Mouse (Mus musculus): ENCODE data around the gene Ryr3. TPM values are rescaled to one million over a fixed set of nuclear protein-coding genes. Genes with fewer than 3 reads are reported as not detected.

Ryr3 gene
- total RNA-seq, 2 experiments from 2014 or later, result not detected

DNA sequence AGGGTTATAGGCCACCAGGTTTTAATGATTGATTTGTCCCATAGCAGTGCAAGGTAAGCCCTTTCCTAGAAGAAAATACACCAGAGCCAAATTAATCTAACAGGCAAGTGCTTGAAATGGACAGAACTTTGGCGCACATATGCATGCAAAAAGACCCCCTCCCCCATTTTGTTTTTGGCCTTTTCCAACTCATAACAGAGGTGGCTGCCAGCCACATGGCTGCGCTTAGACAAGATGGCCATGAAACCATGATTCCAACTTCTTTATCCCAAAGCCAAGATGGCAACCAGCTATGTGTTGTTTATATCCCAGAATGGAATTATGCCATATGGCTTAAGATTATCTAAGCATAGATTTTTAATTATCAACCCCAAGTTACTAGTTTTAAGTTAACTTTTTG is 623.1 kb downstream of the Ryr3 start:
- ATAC-seq (replicated peaks; ENCODE audit: low FRiP score, poor library complexity, severe bottlenecking), result no peak

DNA sequence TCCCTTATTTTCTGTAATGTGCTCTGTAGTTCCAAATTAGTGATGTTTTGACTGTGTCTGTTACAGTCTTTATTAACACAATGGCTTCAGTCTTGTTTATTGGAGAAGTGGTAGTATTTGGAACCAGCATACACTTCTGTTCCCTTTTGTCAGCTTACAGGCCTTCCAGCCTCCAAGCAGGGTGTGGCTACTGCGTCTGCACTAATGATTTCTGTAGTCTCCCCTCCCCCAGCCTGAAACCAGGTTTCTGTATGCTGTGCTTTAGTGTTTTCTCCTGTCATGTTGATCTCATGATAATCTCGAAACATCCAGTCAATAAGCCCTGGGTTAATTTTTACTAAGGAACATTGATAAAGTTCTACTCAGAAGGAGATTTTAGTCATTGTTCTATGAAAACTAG is 623.6 kb downstream of the Ryr3 start:
- no peak for ATAC-seq (replicated peaks; ENCODE audit: low FRiP score, poor library complexity, severe bottlenecking)

DNA sequence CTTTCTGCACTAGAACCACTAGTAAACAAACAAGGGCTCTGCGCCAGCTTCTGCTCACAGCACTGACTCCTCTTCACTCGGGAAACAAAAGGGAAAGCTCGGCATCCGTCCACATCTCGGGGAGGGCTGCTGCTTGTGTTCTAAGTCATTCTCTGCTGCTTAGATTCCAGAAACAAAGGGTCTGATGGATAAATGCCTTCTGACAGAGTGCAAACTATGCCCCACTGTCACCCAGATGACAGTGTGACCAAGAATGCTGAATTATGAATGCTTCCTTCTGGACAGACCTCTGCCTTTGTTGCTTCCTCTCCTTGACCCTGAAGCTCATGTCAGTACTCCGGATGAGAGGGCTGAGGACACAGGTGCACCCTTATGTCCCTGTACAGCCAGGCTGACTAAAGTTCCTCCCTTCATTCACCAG is 625.4 kb downstream of the Ryr3 start:
- ATAC-seq (replicated peaks; ENCODE audit: low FRiP score, poor library complexity, severe bottlenecking), result no peak

DNA sequence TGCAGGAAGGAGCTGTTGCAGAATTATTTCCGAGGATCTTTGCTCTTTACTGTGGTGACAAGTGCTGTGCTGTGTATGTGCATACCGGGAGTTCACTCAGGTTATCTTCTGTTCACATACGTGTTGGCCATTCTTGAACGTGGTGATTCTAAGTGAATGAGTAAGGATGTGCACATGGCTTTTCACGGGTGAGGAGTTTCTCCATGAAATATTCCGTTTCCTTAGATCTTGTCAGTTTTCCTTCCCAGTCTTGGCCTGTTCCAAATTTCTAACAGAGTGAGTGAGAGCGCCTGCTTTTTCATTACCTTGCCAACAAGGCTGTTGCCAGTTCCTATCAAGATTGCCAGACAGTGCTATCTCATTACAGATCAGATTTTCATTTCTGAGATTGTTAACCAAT is 625.9 kb downstream of the Ryr3 start:
- ATAC-seq (replicated peaks; ENCODE audit: low FRiP score, poor library complexity, severe bottlenecking), result no peak

Other genes starting within 250 kb of the Ryr3 start
- gene Tmco5b, start 68.6 kb upstream of the Ryr3 start, total RNA-seq (2015; ENCODE audit: low replicate concordance), result not detected in 2 replicates
- gene Tmco5b, start 68.6 kb upstream of the Ryr3 start, total RNA-seq (2017; ENCODE audit: low replicate concordance), result not detected in 2 replicates
- gene Fmn1, start 110.6 kb upstream of the Ryr3 start, total RNA-seq (2015; ENCODE audit: low replicate concordance), result not detected in 2 replicates
- 0.38 and 0.90 TPM in 2 replicates for gene Fmn1, start 110.6 kb upstream of the Ryr3 start, total RNA-seq (2017; ENCODE audit: low replicate concordance)